Mouse (Mus musculus): Measurements from ENCODE around the gene Ccdc42. TPM values are rescaled to one million over a fixed set of nuclear protein-coding genes. Genes with fewer than 3 reads are reported as not detected.

The Ccdc42 gene
- total RNA-seq, 2 experiments from 2014 or later = 0.82 to 1.3 TPM

GRCm38 (mm10) chr11:68631611-68632316 lies 44.9 kb downstream of the Ccdc42 start:
- DNase-seq (ENCODE audit: low spot score in 2 of 2) = peak in 1 of 2 experiments; percentile 38
- intact Hi-C loops (cut with DNase I) = no loop called here

GRCm38 (mm10) chr11:68637861-68638615 lies 51.2 kb downstream of the Ccdc42 start:
- no peak for DNase-seq (ENCODE audit: low spot score in 2 of 2)
- intact Hi-C loops (cut with DNase I) = no loop called here

- intact Hi-C loops (cut with DNase I) = no loop called here
- DNase-seq (ENCODE audit: low spot score in 2 of 2) = no peak
These were observed 54.5 kb downstream of the Ccdc42 start for GRCm38 (mm10) chr11:68641361-68641760.

- no peak for DNase-seq (ENCODE audit: low spot score in 2 of 2)
- intact Hi-C loops (cut with DNase I) = no loop called here
These were observed 58.0 kb downstream of the Ccdc42 start for GRCm38 (mm10) chr11:68644781-68645180.

Other genes with a start within 250 kb of the Ccdc42 start
- 1 to 10 TPM; 5.5 to 7.5 TPM for gene Ntn1, start 186.2 kb upstream of the Ccdc42 start, total RNA-seq (2021)
- gene Pik3r5, start 154.9 kb upstream of the Ccdc42 start, total RNA-seq (2021) = 1 to 10 TPM; 3.0 to 3.3 TPM
- gene Pik3r6, start 84.0 kb upstream of the Ccdc42 start, total RNA-seq (2021) = 1 to 10 TPM; 2.9 to 3.8 TPM
- gene Mfsd6l, start 30.8 kb upstream of the Ccdc42 start, total RNA-seq (2021) = under 1 TPM in 1 of 2 experiments, not detected in 1; 0.18 TPM
- 100 to 1,000 TPM; 198 to 218 TPM for gene Myh10, start 104.5 kb downstream of the Ccdc42 start, total RNA-seq (2021)

All from left cerebral cortex, postnatal 36 days (tissue).